ENCODE assay signal across 19 mouse cellular contexts in genomic region chrX:13716796-13717569, GRCm38 (mm10). TPM values are rescaled to one million over a fixed set of nuclear protein-coding genes. Genes with fewer than 3 reads are reported as not detected.
"Had no signal": no experiment of that assay in that cellular context is flagged by ENCODE, and none has a peak within 500 bp of the region (broad histone marks: within the 10 kb centered on the region; RNA-seq: fewer than 3 reads in every experiment).

No protein-coding gene starts in this region.

- H3K27me3 ChIP-seq: limb, embryonic 13.5 days; neural tube, embryonic 15.5 days had no signal

- H3K4me2 ChIP-seq: limb, embryonic 13.5 days; neural tube, embryonic 15.5 days had no signal

- H3K4me3 ChIP-seq: layer of hippocampus, adult 2 months; limb, embryonic 13.5 days; midbrain, embryonic 10.5 days; myocyte; neural tube, embryonic 15.5 days had no signal

- ATAC-seq: lung, postnatal 0 days had no signal

- H3K4me1 ChIP-seq: limb, embryonic 13.5 days; midbrain, embryonic 10.5 days; neural tube, embryonic 15.5 days had no signal

- H3K9me3 ChIP-seq: limb, embryonic 13.5 days; midbrain, embryonic 10.5 days; neural tube, embryonic 15.5 days had no signal

- H3K9ac ChIP-seq: limb, embryonic 13.5 days; liver, embryonic 14.5 days; neural tube, embryonic 15.5 days had no signal

- DNase-seq: kidney, adult 2 months; left cerebral cortex, postnatal 4 days; lung, adult 2 months; lung, postnatal 36 days; midbrain, embryonic 14.5 days; spleen, adult 18-20 months; thymus, adult 2 months; thymus, postnatal 25 days had no signal

- H3K27ac ChIP-seq: layer of hippocampus, adult 2 months; limb, embryonic 13.5 days; liver, embryonic 14.5 days; midbrain, embryonic 10.5 days; neural tube, embryonic 15.5 days had no signal

- H3K36me3 ChIP-seq: neural tube, embryonic 15.5 days had no signal

RNA-seq across cellular contexts. Expression of gene Gpr82, which starts 55.8 kb away (rescaled TPM):
- total RNA-seq: layer of hippocampus, postnatal 10 days; left cerebral cortex, postnatal 10 days; left cerebral cortex, postnatal 4 days; liver, adult 2 months; megakaryocyte, adult 5-6 weeks had no signal
- polyA plus RNA-seq: kidney, adult 2 months; liver, adult 2 months; liver, embryonic 14.5 days had no signal
